Mouse (Mus musculus) large intestine, adult 2 months (tissue): ENCODE results near the gene Pigg. TPM values are rescaled to one million over a fixed set of nuclear protein-coding genes. Genes with fewer than 3 reads are reported as not detected.
"Not testable (repeated sequence)": the region's sequence is repeated elsewhere in the genome, so short reads cannot be mapped to it uniquely, and the experiment has no call there.

Experiments used
- DNase-seq: peaks from one replicate; pipeline ENCODE4 v3.0.0-alpha.2; 2012; ENCODE audit warnings: low read depth, low spot score
- WGBS: fragments of 180-500 bp; shearing (Covaris S2); methylation state at CpG from one replicate; pipeline ENCODE4 v1.1.7; 2018; 5-methylcytosine and 5-hydroxymethylcytosine counted together
- polyA plus RNA-seq: library from polyadenylated mRNA; depleted of rRNA; stranded (reverse); fragments of >200 nt; gene quantifications from 2 replicates; pipeline ENCODE4 v1.2.3, GENCODE M21; 2012; rRNA removed

Pigg gene
- 6.0 and 9.3 TPM in 2 replicates for polyA plus RNA-seq

- peak; percentile 82 for DNase-seq
- WGBS, result under 1% methylated on average over 57 of the region's 57 CpGs
Observed at GRCm38 (mm10) chr5:108312224-108313064, at the start of gene Pigg. Gene Pigg (plus strand): TSS chr5:108312609.

- 38% methylated on average over 4 of the region's 4 CpGs for WGBS
- DNase-seq, result no peak
Observed at GRCm38 (mm10) chr5:108262722-108263121, 49.7 kb upstream of the Pigg start.

- DNase-seq, result not testable (repeated sequence)
- WGBS, result 79% methylated on average over 1 of the region's 1 CpGs
Observed at GRCm38 (mm10) chr5:108263785-108264184, 48.6 kb upstream of the Pigg start.

- no peak for DNase-seq
Observed at GRCm38 (mm10) chr5:108266990-108267389, 45.4 kb upstream of the Pigg start.

- peak; percentile 58 for DNase-seq
- 4% methylated on average over 55 of the region's 55 CpGs for WGBS
Observed at GRCm38 (mm10) chr5:108268127-108269062, 44.0 kb upstream of the Pigg start, which contains the start of gene Dr1. Gene Dr1 (plus strand): TSS chr5:108268897.

- DNase-seq, result no peak
- under 1% methylated on average over 44 of the region's 44 CpGs for WGBS
Observed at GRCm38 (mm10) chr5:108269063-108269810, 43.2 kb upstream of the Pigg start.

- 2% methylated on average over 7 of the region's 7 CpGs for WGBS
- no peak for DNase-seq
Observed at GRCm38 (mm10) chr5:108269811-108270151, 42.6 kb upstream of the Pigg start.

- WGBS, result 9% methylated on average over 9 of the region's 9 CpGs
- no peak for DNase-seq
Observed at GRCm38 (mm10) chr5:108270415-108270814, 42.0 kb upstream of the Pigg start.

- DNase-seq, result not testable (repeated sequence)
Observed at GRCm38 (mm10) chr5:108271345-108271744, 41.1 kb upstream of the Pigg start.

GRCm38 (mm10) chr5:108286957-108287356 is 25.5 kb upstream of the Pigg start:
- peak; percentile 47 for DNase-seq
- WGBS, result 17% methylated on average over 2 of the region's 2 CpGs

More at GRCm38 (mm10) chr5:108271345-108271744, 41.1 kb upstream of the Pigg start:
- WGBS, result 87% methylated on average over 6 of the region's 6 CpGs

GRCm38 (mm10) chr5:108301567-108301966 is 10.8 kb upstream of the Pigg start:
- no peak for DNase-seq
- 61% methylated on average over 3 of the region's 3 CpGs for WGBS

GRCm38 (mm10) chr5:108313065-108313860 is 854 bp downstream of the Pigg start:
- no peak for DNase-seq
- WGBS, result 2% methylated on average over 16 of the region's 16 CpGs

- 74% methylated on average over 1 of the region's 1 CpGs for WGBS
- no peak for DNase-seq
Observed at GRCm38 (mm10) chr5:108331051-108331450, 18.6 kb downstream of the Pigg start.

- DNase-seq, result no peak
- WGBS, result 43% methylated on average over 4 of the region's 4 CpGs
Observed at GRCm38 (mm10) chr5:108337385-108337784, 25.0 kb downstream of the Pigg start.

GRCm38 (mm10) chr5:108338049-108338448 is 25.6 kb downstream of the Pigg start:
- DNase-seq, result no peak
- 28% methylated on average over 3 of the region's 3 CpGs for WGBS

- no peak for DNase-seq
- WGBS, result 92% methylated on average over 4 of the region's 4 CpGs
Observed at GRCm38 (mm10) chr5:108343680-108344170, 31.3 kb downstream of the Pigg start.

GRCm38 (mm10) chr5:108345313-108346071 is 33.1 kb downstream of the Pigg start:
- WGBS, result 85% methylated on average over 10 of the region's 10 CpGs
- no peak for DNase-seq

GRCm38 (mm10) chr5:108347843-108348242 is 35.4 kb downstream of the Pigg start:
- WGBS, result 84% methylated on average over 6 of the region's 6 CpGs
- no peak for DNase-seq
